ENCODE assay signal across 18 mouse cellular contexts in genomic region chr14:10415068-10415467, GRCm38 (mm10).
A peak's percentile ranks its signal among the peaks of the same experiment; 100 is the strongest.
DNase-seq lines count a peak whose midpoint lies in the region; ATAC-seq and TF ChIP-seq lines count a peak whose summit lies in the region.
"Had no signal": no experiment of that assay in that cellular context is flagged by ENCODE, and none has a peak within 500 bp of the region (broad histone marks: within the 10 kb centered on the region; RNA-seq: fewer than 3 reads in every experiment).

No protein-coding gene starts in this region.

- no peaks in the 10 kb centered on the region for H3K4me1 ChIP-seq in forebrain, embryonic 14.5 days (ENCODE audit: control insufficient read depth, insufficient read depth, low read length)
- H3K4me1 ChIP-seq in forebrain, embryonic 12.5 days, result no peaks in the 10 kb centered on the region
- no peaks in the 10 kb centered on the region for H3K4me1 ChIP-seq in forebrain, embryonic 16.5 days (replicated peaks; ENCODE audit: control insufficient read depth, insufficient read depth, low read length)
- no peaks in the 10 kb centered on the region for H3K4me1 ChIP-seq in forebrain, embryonic 11.5 days (replicated peaks; ENCODE audit: control insufficient read depth, insufficient read depth, low read length)
- H3K4me1 ChIP-seq in midbrain, postnatal 0 days (ENCODE audit: insufficient read depth, low read length), result no peaks in the 10 kb centered on the region
- H3K4me1 ChIP-seq in midbrain, embryonic 11.5 days (ENCODE audit: control insufficient read depth, insufficient read depth, low read length), result no peaks in the 10 kb centered on the region
- H3K4me1 ChIP-seq: embryonic facial prominence, embryonic 10.5 days; embryonic facial prominence, embryonic 12.5 days had no signal

- no peaks in the 10 kb centered on the region for H3K36me3 ChIP-seq in forebrain, embryonic 14.5 days (ENCODE audit: control insufficient read depth, insufficient read depth, low read length)
- H3K36me3 ChIP-seq in forebrain, embryonic 12.5 days (replicated peaks), result no peaks in the 10 kb centered on the region
- no peaks in the 10 kb centered on the region for H3K36me3 ChIP-seq in forebrain, embryonic 16.5 days (ENCODE audit: control insufficient read depth, insufficient read depth)
- no peaks in the 10 kb centered on the region for H3K36me3 ChIP-seq in forebrain, embryonic 11.5 days (ENCODE audit: control insufficient read depth, insufficient read depth, low read length)
- no peaks in the 10 kb centered on the region for H3K36me3 ChIP-seq in midbrain, postnatal 0 days (ENCODE audit: insufficient read depth, low read length)
- no peaks in the 10 kb centered on the region for H3K36me3 ChIP-seq in midbrain, embryonic 11.5 days (ENCODE audit: control insufficient read depth, insufficient read depth, low read length)
- H3K36me3 ChIP-seq: embryonic facial prominence, embryonic 10.5 days; embryonic facial prominence, embryonic 12.5 days had no signal

- no peak overlapping the region for H3K4me2 ChIP-seq in forebrain, embryonic 14.5 days (ENCODE audit: low read length)
- no peak overlapping the region for H3K4me2 ChIP-seq in forebrain, embryonic 12.5 days
- no peak overlapping the region for H3K4me2 ChIP-seq in forebrain, embryonic 16.5 days (ENCODE audit: low read length)
- no peak overlapping the region for H3K4me2 ChIP-seq in forebrain, embryonic 11.5 days (ENCODE audit: low read depth, low read length, severe bottlenecking)
- H3K4me2 ChIP-seq in midbrain, postnatal 0 days (ENCODE audit: low read depth, low read length, poor library complexity, severe bottlenecking), result no peak overlapping the region
- H3K4me2 ChIP-seq in midbrain, embryonic 11.5 days, result no peak overlapping the region
- H3K4me2 ChIP-seq: embryonic facial prominence, embryonic 12.5 days had no signal

- H3K9ac ChIP-seq in forebrain, embryonic 14.5 days (ENCODE audit: low read length), result no peak overlapping the region
- H3K9ac ChIP-seq in forebrain, embryonic 12.5 days, result no peak overlapping the region
- no peak overlapping the region for H3K9ac ChIP-seq in forebrain, embryonic 16.5 days (replicated peaks; ENCODE audit: low read depth, low read length)
- H3K9ac ChIP-seq in forebrain, embryonic 11.5 days (ENCODE audit: low read length), result no peak overlapping the region
- no peak overlapping the region for H3K9ac ChIP-seq in midbrain, postnatal 0 days (replicated peaks; ENCODE audit: low read length, poor library complexity, severe bottlenecking)
- no peak overlapping the region for H3K9ac ChIP-seq in midbrain, embryonic 11.5 days (ENCODE audit: low read length)
- H3K9ac ChIP-seq: embryonic facial prominence, embryonic 12.5 days had no signal

- no peak overlapping the region for H3K27ac ChIP-seq in forebrain, embryonic 14.5 days (ENCODE audit: low read depth, low read length)
- H3K27ac ChIP-seq in forebrain, embryonic 12.5 days, result no peak overlapping the region
- no peak overlapping the region for H3K27ac ChIP-seq in forebrain, embryonic 16.5 days (ENCODE audit: low read length)
- no peak overlapping the region for H3K27ac ChIP-seq in forebrain, embryonic 11.5 days (ENCODE audit: low read depth, low read length)
- no peak overlapping the region for H3K27ac ChIP-seq in midbrain, postnatal 0 days (ENCODE audit: low read depth, low read length)
- H3K27ac ChIP-seq in midbrain, embryonic 11.5 days (ENCODE audit: low read depth, low read length), result no peak overlapping the region
- H3K27ac ChIP-seq: embryonic facial prominence, embryonic 10.5 days; embryonic facial prominence, embryonic 12.5 days had no signal

- H3K4me3 ChIP-seq in forebrain, embryonic 14.5 days (ENCODE audit: low read depth, low read length), result no peak overlapping the region
- H3K4me3 ChIP-seq in forebrain, embryonic 12.5 days (replicated peaks), result no peak overlapping the region
- no peak overlapping the region for H3K4me3 ChIP-seq in forebrain, embryonic 16.5 days (replicated peaks; ENCODE audit: low read length)
- H3K4me3 ChIP-seq in forebrain, embryonic 11.5 days (ENCODE audit: low read depth, low read length), result no peak overlapping the region
- H3K4me3 ChIP-seq in midbrain, postnatal 0 days (ENCODE audit: low read depth, low read length), result no peak overlapping the region
- H3K4me3 ChIP-seq in midbrain, embryonic 11.5 days (ENCODE audit: low read depth, low read length), result no peak overlapping the region
- H3K4me3 ChIP-seq: embryonic facial prominence, embryonic 10.5 days; embryonic facial prominence, embryonic 12.5 days had no signal

- DNase-seq in forebrain, embryonic 14.5 days (ENCODE audit: low spot score), result peak; percentile 14
- DNase-seq in forebrain, embryonic 11.5 days (ENCODE audit: low spot score), result no peak
- DNase-seq in midbrain, postnatal 0 days (ENCODE audit: low spot score), result no peak
- no peak for DNase-seq in midbrain, embryonic 11.5 days (ENCODE audit: low spot score, missing footprints)
- DNase-seq in brain, embryonic 14.5 days (ENCODE audit: low read depth), result peak; percentile 35
- no peak for DNase-seq in right cerebral cortex, adult 18-20 months
- DNase-seq: adrenal gland, adult 2 months; adrenal gland, postnatal 10 days; adrenal gland, postnatal 25 days; cerebellum, adult 11-12 months; cerebellum, adult 2 months; cerebellum, adult 9-10 months; cerebellum, postnatal 10 days; cerebellum, postnatal 25 days had no signal

- no peaks in the 10 kb centered on the region for H3K9me3 ChIP-seq in forebrain, embryonic 14.5 days (replicated peaks; ENCODE audit: control insufficient read depth, low read length)
- no peaks in the 10 kb centered on the region for H3K9me3 ChIP-seq in forebrain, embryonic 12.5 days
- H3K9me3 ChIP-seq in forebrain, embryonic 16.5 days (ENCODE audit: control insufficient read depth, low read length), result no peaks in the 10 kb centered on the region
- H3K9me3 ChIP-seq in forebrain, embryonic 11.5 days (ENCODE audit: control insufficient read depth, low read length), result no peaks in the 10 kb centered on the region
- H3K9me3 ChIP-seq in midbrain, postnatal 0 days (ENCODE audit: low read length), result no peaks in the 10 kb centered on the region
- no peaks in the 10 kb centered on the region for H3K9me3 ChIP-seq in midbrain, embryonic 11.5 days (ENCODE audit: control insufficient read depth, low read length)
- H3K9me3 ChIP-seq: embryonic facial prominence, embryonic 10.5 days; embryonic facial prominence, embryonic 12.5 days had no signal

- TF ChIP-seq POLR2A in brain, embryonic 14.5 days (IDR thresholded peaks at IDR 0.05; ENCODE audit: borderline replicate concordance, extremely low read depth, insufficient read depth, insufficient read length, poor library complexity, severe bottlenecking), result no peak

- no peaks in the 10 kb centered on the region for H3K27me3 ChIP-seq in forebrain, embryonic 14.5 days (replicated peaks; ENCODE audit: control insufficient read depth, insufficient read depth, low read length)
- no peaks in the 10 kb centered on the region for H3K27me3 ChIP-seq in forebrain, embryonic 12.5 days
- no peaks in the 10 kb centered on the region for H3K27me3 ChIP-seq in forebrain, embryonic 16.5 days (replicated peaks; ENCODE audit: control insufficient read depth, insufficient read depth, low read length)
- H3K27me3 ChIP-seq in forebrain, embryonic 11.5 days (ENCODE audit: control insufficient read depth, insufficient read depth, low read length), result no peaks in the 10 kb centered on the region
- no peaks in the 10 kb centered on the region for H3K27me3 ChIP-seq in midbrain, postnatal 0 days (ENCODE audit: insufficient read depth, low read length)
- H3K27me3 ChIP-seq in midbrain, embryonic 11.5 days (ENCODE audit: control insufficient read depth, insufficient read depth, low read length), result no peaks in the 10 kb centered on the region
- H3K27me3 ChIP-seq: embryonic facial prominence, embryonic 12.5 days had no signal

- no peak for TF ChIP-seq CTCF in midbrain, postnatal 0 days (IDR thresholded peaks at IDR 0.05)
- no peak for TF ChIP-seq CTCF in brain, embryonic 14.5 days (IDR thresholded peaks at IDR 0.05; ENCODE audit: borderline replicate concordance, extremely low read depth, insufficient read depth, insufficient read length)

- 61% methylated on average over 5 of the region's 5 CpGs for WGBS in forebrain, embryonic 14.5 days
- WGBS in forebrain, embryonic 12.5 days, result 70% methylated on average over 5 of the region's 5 CpGs
- WGBS in forebrain, embryonic 16.5 days, result 42% methylated on average over 5 of the region's 5 CpGs
- 83% methylated on average over 5 of the region's 5 CpGs for WGBS in forebrain, embryonic 11.5 days
- 53% methylated on average over 5 of the region's 5 CpGs for WGBS in midbrain, postnatal 0 days
- 87% methylated on average over 5 of the region's 5 CpGs for WGBS in midbrain, embryonic 11.5 days

- no peak for ATAC-seq in forebrain, embryonic 14.5 days
- ATAC-seq in forebrain, embryonic 12.5 days (ENCODE audit: low FRiP score), result no peak
- peak; percentile 80 for ATAC-seq in forebrain, embryonic 16.5 days
- no peak for ATAC-seq in forebrain, embryonic 11.5 days (replicated peaks; ENCODE audit: low FRiP score)
- ATAC-seq in midbrain, postnatal 0 days (ENCODE audit: low FRiP score), result 0 out of 2 replicates have a peak, but pooled peaks have one; percentile 47
- ATAC-seq in midbrain, embryonic 11.5 days (ENCODE audit: low FRiP score), result no peak

Comparison
In these comparisons a context has a peak if more than half of its experiments do, and no peak if none do; other contexts are left out.
1. ATAC-seq: peak in forebrain, embryonic 16.5 days (single experiment) and midbrain, postnatal 0 days (single experiment); none in forebrain, embryonic 14.5 days (single experiment), forebrain, embryonic 12.5 days (single experiment), forebrain, embryonic 11.5 days (single experiment) and midbrain, embryonic 11.5 days (single experiment).
2. DNase-seq: peak in forebrain, embryonic 14.5 days (single experiment) and brain, embryonic 14.5 days (single experiment); none in forebrain, embryonic 11.5 days (single experiment), midbrain, postnatal 0 days (single experiment), midbrain, embryonic 11.5 days (single experiment) and right cerebral cortex, adult 18-20 months (single experiment).